Mouse (Mus musculus): ENCODE measurements at regions not wholly inside any gene's neighbourhood (a gene's known extent, or its start where the extent isn't known, plus 50 kb on each side); places are given as distances from the start of the nearest gene placed in this dataset.

DNA sequence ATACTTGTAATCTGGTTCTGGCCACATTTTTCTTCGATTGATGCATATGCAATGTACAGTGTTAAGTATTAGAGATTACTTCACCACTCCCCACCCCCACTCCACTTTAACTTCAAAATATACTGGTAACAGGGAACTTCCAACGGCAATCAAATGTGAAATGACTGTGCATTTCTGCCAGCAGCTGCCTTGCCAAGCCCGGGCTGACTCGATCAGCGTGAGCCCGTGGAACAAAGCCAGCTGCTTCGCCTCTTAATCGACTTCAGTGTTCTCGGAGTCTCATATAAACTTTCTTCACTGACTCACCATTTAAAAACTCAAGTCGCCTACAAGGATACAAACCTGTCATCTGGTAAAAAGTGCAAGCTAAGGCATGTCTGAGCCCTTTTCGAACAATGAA lies 188.7 kb upstream of the L3mbtl3 start:
- TF ChIP-seq CTCF (IDR thresholded peaks at IDR 0.05; ENCODE audit: low read depth) = no peak
- TF ChIP-seq EP300 (IDR thresholded peaks at IDR 0.05; ENCODE audit: low read depth) = no peak

Measured in liver, embryonic 14.5 days (tissue).